Mouse (Mus musculus): Measurements from ENCODE around the gene Tbkbp1.
"Not testable (repeated sequence)": the region's sequence is repeated elsewhere in the genome, so short reads cannot be mapped to it uniquely, and the experiment has no call there.

Tbkbp1 gene

DNA sequence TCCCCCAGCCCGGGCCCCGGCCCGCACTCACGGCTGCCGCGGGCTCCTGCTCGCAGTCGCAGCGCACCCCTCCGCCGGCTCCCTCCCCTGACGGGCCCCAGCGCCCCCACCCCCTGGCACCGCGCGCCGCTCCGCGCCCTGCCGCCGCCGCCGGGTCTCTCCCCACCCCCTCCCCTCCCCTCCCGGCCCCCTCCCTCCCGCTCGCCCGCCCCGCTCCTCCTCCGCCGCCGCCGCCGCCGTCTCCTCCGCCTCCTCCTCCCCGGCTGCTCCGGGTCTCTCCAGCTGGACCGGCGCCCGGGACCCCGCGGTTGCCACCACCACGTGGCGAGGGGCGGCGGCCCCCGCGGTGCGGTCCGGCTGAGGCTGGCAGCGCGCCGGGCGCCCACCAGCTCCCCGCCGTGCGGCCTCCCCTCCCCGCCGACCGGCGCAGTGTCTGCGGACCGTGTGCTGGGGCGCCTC is at the start of gene Tbkbp1:
Gene Tbkbp1 (minus strand): TSS at position 153 of the 459 bp plus-strand sequence.
- peak; percentile 57 for DNase-seq

GRCm38 (mm10) chr11:97199519-97199918 is 48.2 kb upstream of the Tbkbp1 start:
- no peak for DNase-seq

GRCm38 (mm10) chr11:97198601-97199000 is 47.3 kb upstream of the Tbkbp1 start:
- DNase-seq = peak; percentile 84

DNA sequence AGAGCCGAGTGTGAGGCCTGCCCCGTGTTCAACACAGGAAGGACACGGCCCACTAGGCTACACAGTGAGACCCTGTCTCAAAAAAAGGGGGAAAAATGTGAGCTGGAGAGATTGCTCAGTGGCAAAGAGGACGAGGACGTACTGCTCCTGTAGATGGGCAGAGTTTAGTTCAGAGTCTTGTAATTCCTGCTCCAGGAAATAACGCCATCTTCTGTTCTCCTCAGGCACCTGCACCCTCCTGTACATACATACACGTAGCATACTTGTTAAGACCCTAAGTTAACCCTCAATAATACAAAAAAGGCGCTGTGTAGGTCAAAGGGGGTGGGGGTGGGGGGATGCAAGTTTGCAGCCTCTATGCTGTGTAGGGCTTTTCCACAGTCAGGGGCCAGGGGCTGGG is 45.7 kb upstream of the Tbkbp1 start:
- no peak for DNase-seq

DNA sequence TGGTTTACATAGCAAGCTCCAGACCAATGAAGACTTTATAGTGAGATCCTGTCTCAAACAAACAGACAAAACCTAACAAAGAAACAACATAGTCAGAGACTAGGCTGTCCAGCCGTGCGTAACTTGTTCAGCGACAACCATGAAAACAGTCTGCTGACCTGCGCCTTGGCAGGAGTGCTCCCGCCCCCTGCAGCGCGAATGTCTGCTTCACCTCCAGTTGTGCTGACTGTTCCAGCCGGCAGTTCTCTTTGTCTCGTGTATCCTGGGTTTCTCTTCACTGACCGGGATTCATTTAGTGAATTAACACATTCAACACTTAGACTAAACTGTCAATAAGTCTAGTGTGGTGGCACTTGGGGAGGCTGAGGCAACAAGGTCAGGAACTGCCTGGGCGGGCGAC is 45.2 kb upstream of the Tbkbp1 start:
- DNase-seq = no peak

DNA sequence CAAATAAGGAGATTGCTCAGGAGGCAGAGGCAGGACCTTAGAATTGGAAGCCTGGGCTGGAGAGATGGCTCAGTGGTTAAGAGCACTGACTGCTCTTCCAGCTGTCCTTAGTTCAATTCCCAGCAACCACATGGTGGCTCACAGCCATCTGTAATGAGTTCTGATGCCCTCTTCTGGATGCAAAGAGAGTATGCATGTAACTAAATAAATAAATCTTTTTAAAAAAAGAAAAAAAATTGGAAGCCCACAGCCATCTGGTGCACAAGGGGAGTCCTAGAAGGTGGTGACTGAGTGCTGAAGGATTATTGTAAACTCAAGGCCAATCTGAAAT is 41.3 kb upstream of the Tbkbp1 start:
- DNase-seq = no peak

DNA sequence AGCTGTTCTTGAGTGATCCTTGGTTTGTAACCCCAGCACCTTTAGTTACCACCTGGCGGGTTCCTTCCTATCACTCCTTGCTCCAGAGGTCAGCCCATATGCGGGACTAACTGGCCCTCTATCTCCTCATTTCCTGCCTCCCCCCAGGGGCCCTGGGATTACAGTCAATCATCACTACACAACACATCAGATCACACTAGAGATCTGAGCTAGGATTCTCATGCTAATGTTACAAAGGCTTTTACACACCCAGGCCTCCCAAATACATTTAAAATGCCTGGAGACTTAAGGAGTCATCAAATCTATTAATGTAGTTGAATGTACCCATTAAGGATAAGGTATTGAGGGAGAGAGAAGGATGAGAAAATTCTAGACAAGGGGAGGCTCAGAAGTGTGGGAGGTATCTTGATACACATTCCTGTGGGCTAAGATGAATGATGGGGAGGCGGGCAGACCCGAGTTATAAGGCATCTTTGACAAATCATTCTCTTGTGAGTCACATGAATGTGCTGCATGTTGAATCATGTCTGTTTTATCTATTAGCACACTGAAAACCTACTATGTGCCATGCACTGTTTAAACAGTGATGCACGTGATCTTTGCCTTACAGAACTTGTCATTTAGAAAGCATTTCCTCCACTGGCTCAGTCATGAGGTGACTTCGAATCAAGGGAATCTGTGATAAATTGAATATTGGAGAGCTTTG is 40.8 kb upstream of the Tbkbp1 start:
- no peak for DNase-seq

DNA sequence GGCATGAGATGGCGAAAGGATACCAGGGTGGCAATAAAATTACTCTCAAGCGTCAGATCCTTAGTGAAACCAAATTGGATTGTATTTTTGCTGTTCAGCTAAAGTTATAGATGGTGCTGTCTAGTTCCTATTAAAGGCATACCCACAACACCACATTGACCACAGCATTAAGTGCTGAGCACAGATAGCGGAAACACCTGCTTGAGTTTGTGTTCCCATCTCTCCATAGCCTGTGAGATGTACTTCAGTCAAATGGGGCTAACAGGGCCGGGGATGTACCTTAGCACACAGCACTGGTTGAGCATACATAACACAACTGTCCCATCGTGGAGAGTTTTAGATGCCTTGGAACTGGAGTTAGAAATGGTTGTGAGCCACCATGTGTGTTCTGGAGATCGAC is 39.7 kb upstream of the Tbkbp1 start:
- DNase-seq = no peak

DNA sequence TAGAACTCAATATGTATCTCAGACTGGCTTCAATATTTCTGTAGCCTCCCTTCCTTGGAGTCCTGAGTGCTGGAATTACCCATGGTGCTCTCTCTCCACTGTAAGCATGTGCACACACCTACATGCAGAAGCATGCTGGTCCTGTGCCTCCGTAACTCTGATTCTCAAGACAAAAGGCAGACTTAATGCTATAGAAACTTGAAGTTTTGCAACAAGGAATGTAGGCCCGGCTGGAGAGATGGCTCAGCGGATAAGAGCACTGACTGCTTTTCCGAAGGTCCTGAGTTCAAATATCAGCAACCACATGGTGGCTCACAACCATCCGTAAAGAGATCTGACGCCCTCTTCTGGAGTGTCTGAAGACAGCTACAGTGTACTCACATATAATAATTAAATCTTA is 38.4 kb upstream of the Tbkbp1 start:
- DNase-seq = not testable (repeated sequence)

DNA sequence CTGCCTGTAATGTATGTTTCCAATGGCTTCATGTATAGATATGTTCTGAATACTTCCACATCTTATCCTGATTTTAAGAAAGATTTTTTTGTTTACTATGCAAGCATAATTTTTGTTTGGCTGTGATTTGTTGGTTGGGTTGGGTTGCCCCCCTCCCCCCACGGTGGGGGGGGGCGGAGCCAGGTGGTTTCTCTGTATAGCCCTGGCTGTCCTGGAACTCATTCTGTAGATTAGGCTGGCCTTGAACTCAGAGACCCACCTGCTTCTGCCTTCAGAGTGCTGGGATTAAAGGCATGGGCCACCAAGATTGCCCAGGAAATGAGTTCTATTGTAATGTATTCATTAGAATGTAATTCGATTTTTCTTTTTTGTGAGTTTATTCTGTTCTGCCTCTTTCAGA is 37.9 kb upstream of the Tbkbp1 start:
- DNase-seq = peak; percentile 22

DNA sequence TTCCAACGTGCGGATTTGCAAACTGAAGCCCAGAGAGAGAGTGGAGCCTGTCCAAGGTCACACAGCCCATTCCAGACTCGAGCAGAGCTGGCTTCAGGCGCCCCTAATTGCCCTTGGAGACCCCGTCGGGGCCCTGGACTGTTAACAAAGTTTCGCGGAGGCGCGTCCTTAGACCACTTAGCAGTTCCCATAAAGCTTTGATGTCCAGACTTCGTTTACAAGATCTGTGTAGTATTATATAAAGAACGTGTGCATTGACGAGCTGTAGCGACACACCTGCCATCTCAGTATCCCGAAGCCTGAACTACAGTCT is 37.3 kb upstream of the Tbkbp1 start:
- DNase-seq = no peak

GRCm38 (mm10) chr11:97187764-97188642 is 36.7 kb upstream of the Tbkbp1 start, which contains the start of gene Kpnb1:
TSS of gene Kpnb1 (minus strand) at chr11:97187881.
- peak; percentile 96 for DNase-seq

DNA sequence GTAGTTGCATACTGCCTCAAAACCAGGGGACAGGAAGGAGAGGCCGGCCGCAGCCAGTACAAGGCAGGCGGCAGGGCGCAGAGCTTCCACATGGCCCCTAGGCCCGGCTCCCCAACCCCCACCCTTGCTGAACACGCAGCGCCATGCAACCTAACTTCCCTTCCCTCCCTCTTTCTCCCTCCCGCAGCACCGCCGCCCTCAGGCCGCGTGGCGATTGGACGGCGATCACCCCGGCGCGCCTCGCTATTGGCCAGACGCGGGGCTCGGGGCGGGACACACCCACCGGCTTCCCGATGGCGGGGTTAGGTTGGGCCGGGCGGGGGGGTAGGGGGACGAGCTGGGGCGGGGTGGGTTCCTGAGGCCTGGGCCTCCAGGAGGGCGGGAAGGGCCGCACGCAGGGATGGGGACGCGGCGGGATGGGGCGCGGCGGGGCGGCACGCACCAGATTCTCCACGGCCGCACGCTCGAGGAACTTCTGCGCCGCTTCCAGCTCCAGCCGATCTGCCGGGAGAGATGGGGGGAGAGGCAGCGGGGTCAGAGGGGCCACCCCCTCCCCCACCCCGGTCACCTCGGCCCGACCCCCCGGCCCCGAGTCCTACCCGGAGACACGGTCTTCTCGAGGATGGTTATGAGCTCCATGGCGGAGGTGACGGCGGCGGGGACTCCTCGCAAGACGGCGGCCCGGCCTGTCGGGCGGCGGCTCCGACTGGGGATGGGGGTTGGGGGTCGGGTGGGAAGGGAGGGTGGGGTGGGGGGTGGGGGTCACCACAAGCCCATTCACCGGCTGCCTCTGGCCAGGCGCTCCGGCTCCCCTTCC is 35.9 kb upstream of the Tbkbp1 start:
- peak; percentile 98 for DNase-seq

- no peak for DNase-seq
Observed at GRCm38 (mm10) chr11:97185704-97186614, 34.7 kb upstream of the Tbkbp1 start.

DNA sequence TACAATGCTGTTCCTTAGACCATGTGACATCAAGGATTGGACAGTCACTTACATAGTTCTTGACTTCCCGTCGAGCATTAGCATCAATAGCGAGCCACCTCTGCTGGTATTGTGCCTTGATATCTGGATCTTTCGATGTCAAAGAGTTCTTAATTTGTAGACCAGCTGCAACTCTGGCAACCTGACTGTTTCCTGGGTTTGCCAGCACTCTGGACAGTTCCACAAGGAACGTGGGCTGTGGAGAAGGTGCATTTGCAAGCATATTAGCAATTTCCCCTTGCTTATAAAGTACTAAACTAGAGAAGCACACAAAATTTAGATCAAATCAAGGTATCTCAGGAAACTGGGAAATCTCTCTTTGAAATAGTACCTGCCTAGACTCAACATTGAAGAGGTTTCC is 33.6 kb upstream of the Tbkbp1 start:
- no peak for DNase-seq

- no peak for DNase-seq
Observed at GRCm38 (mm10) chr11:97182446-97182845, 31.2 kb upstream of the Tbkbp1 start.

GRCm38 (mm10) chr11:97181061-97181460 is 29.8 kb upstream of the Tbkbp1 start:
- no peak for DNase-seq

DNA sequence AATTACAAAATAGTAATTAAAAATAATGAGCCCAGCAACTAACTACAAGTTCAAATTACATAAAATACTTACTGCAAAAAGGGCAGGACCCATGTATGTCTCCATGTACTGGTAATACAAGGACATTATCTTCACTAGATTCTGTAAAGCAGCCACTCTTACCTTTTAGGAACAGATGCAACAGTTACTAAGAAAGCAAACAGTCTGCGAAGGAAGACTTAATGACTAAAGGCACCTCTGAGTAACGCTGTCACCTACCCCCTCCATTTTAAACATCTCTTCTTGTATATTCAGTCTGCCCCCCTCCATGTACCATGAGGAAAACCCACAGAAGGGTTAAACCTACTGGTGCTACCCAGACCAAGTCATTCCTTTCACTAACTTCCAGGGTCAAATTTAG is 26.9 kb upstream of the Tbkbp1 start:
- no peak for DNase-seq

- peak; percentile 50 for DNase-seq
Observed at GRCm38 (mm10) chr11:97176851-97177250, 25.6 kb upstream of the Tbkbp1 start.

- DNase-seq = no peak
Observed at GRCm38 (mm10) chr11:97175499-97175898, 24.2 kb upstream of the Tbkbp1 start.

DNA sequence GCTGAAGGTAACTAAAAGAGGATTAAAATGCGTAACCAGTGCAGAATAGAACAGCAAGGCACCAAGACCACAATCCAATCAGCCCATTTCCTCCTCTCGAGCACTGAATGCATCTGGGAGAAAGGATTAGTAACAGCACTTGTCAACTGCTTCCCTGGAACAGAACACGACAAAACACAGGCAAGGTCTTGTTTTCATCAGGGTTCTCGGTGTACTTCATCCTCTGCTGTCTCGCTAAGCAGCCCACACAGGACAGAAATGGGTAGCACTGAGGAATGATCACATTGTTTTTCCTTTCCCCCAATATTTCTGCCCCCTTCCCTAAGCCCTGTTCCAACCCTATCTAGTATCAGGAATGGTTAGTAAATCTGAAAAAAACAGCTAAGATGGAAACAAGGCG is 9.0 kb upstream of the Tbkbp1 start:
- DNase-seq = no peak

DNA sequence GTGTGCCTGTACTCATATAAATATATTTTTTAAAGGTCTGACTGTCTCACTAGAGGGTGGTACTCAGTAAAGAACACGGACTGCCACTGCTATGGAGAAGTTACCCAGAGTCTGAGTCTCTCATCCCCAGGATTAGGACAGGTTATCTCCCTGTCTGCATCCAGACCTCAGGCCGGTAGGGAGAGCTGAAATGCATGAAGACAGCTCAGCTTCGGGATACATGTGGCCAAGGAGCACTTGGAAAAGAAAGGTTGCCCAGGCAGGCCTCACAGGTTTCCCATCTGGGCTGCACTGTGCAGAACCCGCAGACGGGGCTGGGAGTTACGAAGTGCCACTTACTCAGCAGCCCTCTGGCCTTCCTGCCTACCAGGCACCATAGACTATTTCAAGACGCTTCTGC is 5.7 kb upstream of the Tbkbp1 start:
- DNase-seq = no peak
